Mouse (Mus musculus) limb, embryonic 14.5 days (tissue): ENCODE results near the gene Olfr57. TPM values are rescaled to one million over a fixed set of nuclear protein-coding genes. Genes with fewer than 3 reads are reported as not detected.
"Not testable (repeated sequence)": the region's sequence is repeated elsewhere in the genome, so short reads cannot be mapped to it uniquely, and the experiment has no call there.

Experiments used
- ATAC-seq: fragments of 200-750 bp; cut with Nextera tagmentation; 2 replicates; pipeline ENCODE4 v1.8.0; 2017; ENCODE audit warnings: low read depth, moderate number of reproducible peaks, moderate TSS enrichment; ENCODE audit not compliant: low FRiP score
- DNase-seq: peaks from one replicate; pipeline ENCODE4 v3.0.0-alpha.2; 2015; ENCODE audit warnings: low spot score
- H3K27ac ChIP-seq: fragments of 300-500 bp; sonication (generic); replicated peaks from 2 replicates; pipeline ENCODE4 v1.5.1; 2014; ENCODE audit warnings: low read depth, mild to moderate bottlenecking, low read length, moderate library complexity, mixed read lengths
- H3K27me3 ChIP-seq: fragments of 300-500 bp; sonication (generic); 2 replicates; pipeline ENCODE4 v1.6.1; 2014; ENCODE audit warnings: low read length, mixed read lengths; ENCODE audit not compliant: control insufficient read depth, insufficient read depth
- H3K36me3 ChIP-seq: fragments of 300-500 bp; sonication (generic); 2 replicates; pipeline ENCODE4 v1.6.1; 2014; ENCODE audit warnings: mild to moderate bottlenecking, low read length, moderate library complexity, mixed read lengths; ENCODE audit not compliant: control insufficient read depth, insufficient read depth
- H3K4me1 ChIP-seq: fragments of 300-500 bp; sonication (generic); 2 replicates; pipeline ENCODE4 v1.6.1; 2014; ENCODE audit warnings: antibody characterized with exemption, low read length, mixed read lengths; ENCODE audit not compliant: control insufficient read depth, insufficient read depth
- H3K4me2 ChIP-seq: fragments of 300-500 bp; sonication (generic); replicated peaks from 2 replicates; pipeline ENCODE4 v1.6.1; 2014; ENCODE audit warnings: low read depth, mild to moderate bottlenecking, low read length, moderate library complexity; ENCODE audit not compliant: severe bottlenecking
- H3K4me3 ChIP-seq: fragments of 300-500 bp; sonication (generic); replicated peaks from 2 replicates; pipeline ENCODE4 v1.5.1; 2014; ENCODE audit warnings: low read length
- H3K9ac ChIP-seq: fragments of 300-500 bp; sonication (generic); 2 replicates; pipeline ENCODE4 v1.6.1; 2014; ENCODE audit warnings: mild to moderate bottlenecking, low read depth, low read length, moderate library complexity; ENCODE audit not compliant: severe bottlenecking
- H3K9me3 ChIP-seq: fragments of 300-500 bp; sonication (generic); 2 replicates; pipeline ENCODE4 v1.6.1; 2016; ENCODE audit warnings: low read length; ENCODE audit not compliant: control insufficient read depth
- POLR2A ChIP-seq: fragments of 200-500 bp; IDR thresholded peaks from 2 replicates; pipeline ENCODE4 v1.8.0; 2012; ENCODE audit warnings: inconsistent platforms, mild to moderate bottlenecking, moderate library complexity, borderline replicate concordance; ENCODE audit not compliant: insufficient read depth, insufficient read length; ENCODE audit errors: extremely low read depth
- WGBS: fragments of 180-500 bp; shearing (Covaris S2); extraction: QIAGEN DNeasy Blood & Tissue Kit; methylation state at CpG from one replicate; pipeline ENCODE4 v1.1.7; 2014; 5-methylcytosine and 5-hydroxymethylcytosine counted together
- polyA plus RNA-seq, 2 experiments: library from polyadenylated mRNA; depleted of rRNA in 1 of 2; stranded (reverse) in 1 of 2; unstranded in 1 of 2; fragments of >200 nt; fragmentation: Nextera tagmentation in 1 of 2; extraction: Ambion mirVana in 1 of 2; gene quantifications; 2 replicates each; pipeline versions ENCODE4 v1.2.1 to v1.2.3; 2012 to 2014

Olfr57 gene
- polyA plus RNA-seq (2012; rRNA removed) (not detected in 2 replicates), polyA plus RNA-seq (2014; fragmentation: Nextera tagmentation; extraction: Ambion mirVana) (not detected in 2 replicates)

GRCm38 (mm10) chr10:79028441-79028840, at the start of gene Olfr57:
Gene Olfr57 (plus strand): TSS chr10:79028741.
- no peak for TF ChIP-seq POLR2A
- Histone ChIP-seq H3K9me3 (no peaks in the 10 kb centered on the region), H3K9ac (no peak within 1 kb of the TSS), H3K4me1 (no peaks in the 10 kb centered on the region), H3K4me2 (no peak within 1 kb of the TSS), H3K27me3 (no peaks in the 10 kb centered on the region), H3K4me3 (no peak within 1 kb of the TSS), H3K27ac (no peak within 1 kb of the TSS), H3K36me3 (no peaks in the 10 kb centered on the region)
- DNase-seq (no peak), ATAC-seq (no peak)

DNA sequence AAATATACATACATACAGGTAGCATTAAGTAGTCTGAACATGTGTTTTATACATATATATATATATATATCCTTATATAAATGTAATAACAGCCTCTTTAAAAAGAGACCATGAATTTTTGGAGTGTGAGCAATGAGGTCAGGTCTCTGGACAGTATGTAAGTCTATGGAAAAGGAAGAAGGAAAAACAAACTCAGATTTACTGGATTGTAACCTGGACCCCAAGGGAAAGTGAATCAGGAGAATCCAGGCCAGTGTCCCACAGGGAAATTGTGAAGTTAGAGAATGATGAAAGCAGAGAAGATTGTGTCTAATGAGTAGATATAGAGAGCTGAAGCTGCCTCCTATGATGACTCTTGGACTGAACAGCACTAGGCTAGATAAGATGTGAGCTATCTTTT, 47.8 kb upstream of the Olfr57 start, which contains the start of gene Olfr1352:
TSS of gene Olfr1352 (plus strand) at position 301 of the 400 bp plus-strand sequence.
- DNase-seq, result no peak
- no peak within 1 kb of the TSS for H3K4me3 ChIP-seq
- no peaks in the 10 kb centered on the region for H3K9me3 ChIP-seq
- no peak for ATAC-seq
- H3K36me3 ChIP-seq, result no peaks in the 10 kb centered on the region
- H3K9ac ChIP-seq, result no peak within 1 kb of the TSS
- no peaks in the 10 kb centered on the region for H3K27me3 ChIP-seq
- H3K4me2 ChIP-seq, result no peak within 1 kb of the TSS
- TF ChIP-seq POLR2A, result no peak
- no peak within 1 kb of the TSS for H3K27ac ChIP-seq
- H3K4me1 ChIP-seq, result no peaks in the 10 kb centered on the region

- no peak for TF ChIP-seq POLR2A
- ATAC-seq, result no peak
- Histone ChIP-seq H3K36me3 (no peaks in the 10 kb centered on the region), H3K9me3 (no peaks in the 10 kb centered on the region), H3K4me2 (no peak within 1 kb of the TSS), H3K27ac (no peak within 1 kb of the TSS), H3K9ac (no peak within 1 kb of the TSS), H3K4me1 (no peaks in the 10 kb centered on the region), H3K4me3 (no peak within 1 kb of the TSS), H3K27me3 (no peaks in the 10 kb centered on the region)
- DNase-seq, result no peak
- WGBS, result 56% methylated on average over 1 of the region's 1 CpGs
These were observed 16.4 kb upstream of the Olfr57 start, which contains the start of gene Olfr1351 for GRCm38 (mm10) chr10:79012172-79012571. Gene Olfr1351 (plus strand): TSS chr10:79012472.

DNA sequence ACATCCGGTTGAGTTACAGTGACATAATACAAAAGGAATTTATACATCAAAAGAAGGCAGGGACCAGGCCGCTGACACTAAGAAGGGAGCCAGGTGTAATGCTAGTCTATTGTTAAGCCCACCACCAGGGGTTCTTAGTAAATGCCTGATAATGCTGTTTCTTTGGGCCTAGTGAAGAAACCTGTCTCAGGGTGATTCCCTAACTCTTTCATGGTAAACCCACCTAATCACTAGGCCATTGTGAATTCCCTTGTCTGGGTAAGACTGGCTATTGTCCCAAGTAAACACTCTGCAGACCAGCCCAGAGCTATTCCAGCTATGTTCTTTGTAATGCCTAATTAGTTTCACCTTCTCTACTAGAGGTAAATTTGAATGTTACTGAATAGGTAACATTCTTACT, 13.9 kb downstream of the Olfr57 start:
- H3K27ac ChIP-seq, DNase-seq, H3K27me3 ChIP-seq, H3K4me2 ChIP-seq, H3K9ac ChIP-seq, H3K4me1 ChIP-seq, H3K9me3 ChIP-seq, H3K4me3 ChIP-seq, ATAC-seq, H3K36me3 ChIP-seq: not testable (repeated sequence)
- 85% methylated on average over 2 of the region's 2 CpGs for WGBS

DNA sequence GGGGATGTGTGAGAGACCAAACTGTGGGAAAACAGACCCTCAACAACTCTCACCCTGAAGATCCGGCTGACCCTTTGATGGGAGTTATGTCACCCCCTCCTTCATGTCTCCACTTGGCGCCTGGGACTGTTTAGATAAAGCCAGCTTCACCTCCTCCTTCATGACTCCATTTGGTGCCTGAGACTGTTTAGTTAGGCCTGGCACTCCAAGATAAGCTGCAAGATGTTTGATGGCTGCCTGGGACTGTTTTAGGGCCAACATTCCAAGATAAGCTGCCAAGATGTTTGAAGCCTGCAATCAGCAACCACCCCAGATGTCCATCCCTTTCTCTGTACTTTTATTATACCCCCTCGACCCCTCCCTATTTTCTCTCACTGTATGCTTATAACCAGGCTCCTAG, 28.8 kb downstream of the Olfr57 start:
- H3K9me3 ChIP-seq, result peaks cover 18% of the 10 kb centered on the region; the same call in 1 of the 2 replicates
- H3K9ac ChIP-seq, ATAC-seq, DNase-seq, H3K4me1 ChIP-seq, H3K36me3 ChIP-seq, H3K4me2 ChIP-seq, H3K27me3 ChIP-seq, H3K27ac ChIP-seq, H3K4me3 ChIP-seq: not testable (repeated sequence)
- WGBS, result 81% methylated on average over 3 of the region's 3 CpGs

Other genes starting within 250 kb of the Olfr57 start
- gene Slc1a6, start 248.2 kb upstream of the Olfr57 start, polyA plus RNA-seq (2012; rRNA removed), result 2.7 and 4.0 TPM in 2 replicates
- gene Slc1a6, start 248.2 kb upstream of the Olfr57 start, polyA plus RNA-seq (2014; fragmentation: Nextera tagmentation; extraction: Ambion mirVana), result 0.78 and 0.79 TPM in 2 replicates
- not detected in 2 replicates for gene Olfr1356, start 176.6 kb upstream of the Olfr57 start, polyA plus RNA-seq (2012; rRNA removed)
- not detected in 2 replicates for gene Olfr1356, start 176.6 kb upstream of the Olfr57 start, polyA plus RNA-seq (2014; fragmentation: Nextera tagmentation; extraction: Ambion mirVana)
- gene Olfr1355, start 153.2 kb upstream of the Olfr57 start, polyA plus RNA-seq (2012; rRNA removed), result not detected in 2 replicates
- gene Olfr1355, start 153.2 kb upstream of the Olfr57 start, polyA plus RNA-seq (2014; fragmentation: Nextera tagmentation; extraction: Ambion mirVana), result not detected in 2 replicates
- not detected in 2 replicates for gene Olfr1354, start 115.6 kb upstream of the Olfr57 start, polyA plus RNA-seq (2012; rRNA removed)
- not detected in 2 replicates for gene Olfr1354, start 115.6 kb upstream of the Olfr57 start, polyA plus RNA-seq (2014; fragmentation: Nextera tagmentation; extraction: Ambion mirVana)
- not detected in 2 replicates for gene Olfr8, start 78.1 kb upstream of the Olfr57 start, polyA plus RNA-seq (2012; rRNA removed)
- not detected in 2 replicates for gene Olfr8, start 78.1 kb upstream of the Olfr57 start, polyA plus RNA-seq (2014; fragmentation: Nextera tagmentation; extraction: Ambion mirVana)
- not detected in 2 replicates for gene Olfr1353, start 65.4 kb upstream of the Olfr57 start, polyA plus RNA-seq (2012; rRNA removed)
- not detected in 2 replicates for gene Olfr1353, start 65.4 kb upstream of the Olfr57 start, polyA plus RNA-seq (2014; fragmentation: Nextera tagmentation; extraction: Ambion mirVana)
- gene Olfr1352, start 47.7 kb upstream of the Olfr57 start, polyA plus RNA-seq (2012; rRNA removed), result not detected in 2 replicates
- gene Olfr1352, start 47.7 kb upstream of the Olfr57 start, polyA plus RNA-seq (2014; fragmentation: Nextera tagmentation; extraction: Ambion mirVana), result not detected in 2 replicates
- not detected in 2 replicates for gene Olfr1351, start 16.3 kb upstream of the Olfr57 start, polyA plus RNA-seq (2012; rRNA removed)
- gene Olfr1351, start 16.3 kb upstream of the Olfr57 start, polyA plus RNA-seq (2014; fragmentation: Nextera tagmentation; extraction: Ambion mirVana), result not detected in 2 replicates
- 11.5 and 16.9 TPM in 2 replicates for gene 2610008E11Rik, start 68.9 kb downstream of the Olfr57 start, polyA plus RNA-seq (2012; rRNA removed)
- gene 2610008E11Rik, start 68.9 kb downstream of the Olfr57 start, polyA plus RNA-seq (2014; fragmentation: Nextera tagmentation; extraction: Ambion mirVana), result 31.4 and 39.7 TPM in 2 replicates
- gene Vmn2r80, start 120.0 kb downstream of the Olfr57 start, polyA plus RNA-seq (2012; rRNA removed), result not detected in 2 replicates
- gene Vmn2r80, start 120.0 kb downstream of the Olfr57 start, polyA plus RNA-seq (2014; fragmentation: Nextera tagmentation; extraction: Ambion mirVana), result not detected in 2 replicates
- gene Vmn2r81, start 219.0 kb downstream of the Olfr57 start, polyA plus RNA-seq (2012; rRNA removed), result not detected in 2 replicates
- gene Vmn2r81, start 219.0 kb downstream of the Olfr57 start, polyA plus RNA-seq (2014; fragmentation: Nextera tagmentation; extraction: Ambion mirVana), result not detected in 2 replicates